Comparison of ENCODE assay signal across 9 mouse cellular contexts in the genomic region with DNA sequence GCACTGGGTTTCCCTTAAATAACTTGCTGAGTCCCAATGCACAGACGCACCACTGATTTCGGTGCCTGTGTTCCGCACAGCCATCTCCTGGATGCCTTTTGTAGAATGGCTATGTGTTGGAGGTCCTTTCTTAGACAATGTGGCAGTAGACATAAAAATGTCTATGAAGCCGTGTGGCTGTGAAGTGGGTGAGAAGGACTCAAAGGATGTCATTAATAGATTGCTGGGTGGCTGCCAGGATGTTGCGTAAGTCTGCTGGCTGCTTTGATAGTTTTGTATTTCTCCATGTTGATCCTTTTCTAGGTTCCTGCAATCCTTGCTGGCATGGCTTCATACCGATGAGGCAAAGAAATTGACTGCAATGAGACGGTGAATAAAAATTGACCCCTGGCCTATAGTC.
DNase-seq lines count a peak whose midpoint lies in the region; ATAC-seq and TF ChIP-seq lines count a peak whose summit lies in the region.
"Had no signal": no experiment of that assay in that cellular context is flagged by ENCODE, and none has a peak within 500 bp of the region (broad histone marks: within the 10 kb centered on the region; RNA-seq: fewer than 3 reads in every experiment).

No protein-coding gene starts in this region.

- peaks cover 7% of the 10 kb centered on the region; the same call in 1 of the 2 replicates for H3K4me1 ChIP-seq in lung, postnatal 0 days (ENCODE audit: insufficient read depth, low read depth, low read length)
- H3K4me1 ChIP-seq in midbrain, embryonic 15.5 days: no peaks in the 10 kb centered on the region
- no peaks in the 10 kb centered on the region; the same call in 1 of the 2 replicates for H3K4me1 ChIP-seq in forebrain, postnatal 0 days (ENCODE audit: insufficient read depth)

- no peak overlapping the region for H3K9ac ChIP-seq in lung, postnatal 0 days (replicated peaks; ENCODE audit: low read depth)
- H3K9ac ChIP-seq in midbrain, embryonic 15.5 days: no peak overlapping the region
- no peak overlapping the region for H3K9ac ChIP-seq in forebrain, postnatal 0 days
- H3K9ac ChIP-seq: embryonic facial prominence, embryonic 15.5 days had no signal

- TF ChIP-seq CTCF in lung, postnatal 0 days (IDR thresholded peaks at IDR 0.05): no peak
- no peak for TF ChIP-seq CTCF in forebrain, postnatal 0 days (IDR thresholded peaks at IDR 0.05; ENCODE audit: low read depth)

- no peaks in the 10 kb centered on the region for H3K9me3 ChIP-seq in lung, postnatal 0 days (ENCODE audit: low read length)
- H3K9me3 ChIP-seq in midbrain, embryonic 15.5 days: no peaks in the 10 kb centered on the region
- no peaks in the 10 kb centered on the region for H3K9me3 ChIP-seq in forebrain, postnatal 0 days (ENCODE audit: low read length)
- H3K9me3 ChIP-seq: embryonic facial prominence, embryonic 15.5 days had no signal

- no peaks in the 10 kb centered on the region for H3K36me3 ChIP-seq in lung, postnatal 0 days (ENCODE audit: insufficient read depth, low read length)
- no peaks in the 10 kb centered on the region for H3K36me3 ChIP-seq in midbrain, embryonic 15.5 days (replicated peaks)
- no peaks in the 10 kb centered on the region for H3K36me3 ChIP-seq in forebrain, postnatal 0 days (ENCODE audit: insufficient read depth)
- H3K36me3 ChIP-seq: embryonic facial prominence, embryonic 15.5 days had no signal

- no peaks in the 10 kb centered on the region for H3K27me3 ChIP-seq in lung, postnatal 0 days (replicated peaks; ENCODE audit: insufficient read depth, low read length)
- H3K27me3 ChIP-seq in midbrain, embryonic 15.5 days (replicated peaks): no peaks in the 10 kb centered on the region
- H3K27me3 ChIP-seq in forebrain, postnatal 0 days (ENCODE audit: insufficient read depth, low read length): no peaks in the 10 kb centered on the region
- H3K27me3 ChIP-seq: embryonic facial prominence, embryonic 15.5 days had no signal

- H3K4me2 ChIP-seq in lung, postnatal 0 days (replicated peaks; ENCODE audit: low read depth, low read length): no peak overlapping the region
- H3K4me2 ChIP-seq in midbrain, embryonic 15.5 days: no peak overlapping the region
- no peak overlapping the region for H3K4me2 ChIP-seq in forebrain, postnatal 0 days (ENCODE audit: low read depth)
- H3K4me2 ChIP-seq: embryonic facial prominence, embryonic 15.5 days had no signal

- H3K4me3 ChIP-seq in lung, postnatal 0 days (ENCODE audit: low read depth, low read length): no peak overlapping the region
- no peak overlapping the region for H3K4me3 ChIP-seq in midbrain, embryonic 15.5 days
- no peak overlapping the region for H3K4me3 ChIP-seq in forebrain, postnatal 0 days (ENCODE audit: low read depth, low read length)
- H3K4me3 ChIP-seq: embryonic facial prominence, embryonic 15.5 days had no signal

- WGBS in lung, postnatal 0 days: 31% methylated on average over 7 of the region's 7 CpGs
- 82% methylated on average over 7 of the region's 7 CpGs for WGBS in midbrain, embryonic 15.5 days
- WGBS in forebrain, postnatal 0 days: 65% methylated on average over 7 of the region's 7 CpGs

- no peak overlapping the region for H3K27ac ChIP-seq in lung, postnatal 0 days (ENCODE audit: low read length)
- no peak overlapping the region for H3K27ac ChIP-seq in midbrain, embryonic 15.5 days
- H3K27ac ChIP-seq in forebrain, postnatal 0 days (ENCODE audit: low read depth, low read length): no peak overlapping the region
- H3K27ac ChIP-seq: embryonic facial prominence, embryonic 15.5 days had no signal

- peak; percentile 31; the same call in 1 of the 2 replicates for TF ChIP-seq EP300 in lung, postnatal 0 days (IDR thresholded peaks at IDR 0.05)

- peak; percentile 34 for DNase-seq in kidney, adult 9 months
- DNase-seq in kidney, adult 11 months: no peak
- DNase-seq in adrenal gland, adult 8-10 months: peak; percentile 52
- DNase-seq in heart, adult 8-10 months (ENCODE audit: low spot score): peak; percentile 75
- DNase-seq in lung, postnatal 0 days (ENCODE audit: low spot score): peak; percentile 76
- no peak for DNase-seq in forebrain, postnatal 0 days
- no peak for DNase-seq in MN1 (ENCODE audit: low spot score)

- ATAC-seq in lung, postnatal 0 days: peak; percentile 57
- no peak for ATAC-seq in midbrain, embryonic 15.5 days (replicated peaks)
- ATAC-seq in forebrain, postnatal 0 days: no peak

Comparison
In these comparisons a context has a peak if more than half of its experiments do, and no peak if none do; other contexts are left out.
1. DNase-seq: peak in kidney, adult 9 months (single experiment), adrenal gland, adult 8-10 months (single experiment), heart, adult 8-10 months (single experiment) and lung, postnatal 0 days (single experiment); none in kidney, adult 11 months (single experiment), forebrain, postnatal 0 days (single experiment) and MN1 (single experiment).